Mouse (Mus musculus) c-Kit-positive CD71-positive TER-119-negative erythroid progenitor cells, embryonic 14.5 days (primary cell): ENCODE data around the gene Iqcd.
A peak's percentile ranks its signal among the peaks of the same experiment; 100 is the strongest.

ENCODE experiments used
- DNase-seq: peaks from one replicate; pipeline ENCODE4 v3.0.0-alpha.2; 2013; ENCODE audit warnings: low read depth

The Iqcd gene

GRCm38 (mm10) chr5:120603515-120603914, 14.7 kb downstream of the Iqcd start:
- no peak for DNase-seq

- peak; percentile 91 for DNase-seq
These were observed 16.0 kb downstream of the Iqcd start for GRCm38 (mm10) chr5:120604839-120605238.

DNA sequence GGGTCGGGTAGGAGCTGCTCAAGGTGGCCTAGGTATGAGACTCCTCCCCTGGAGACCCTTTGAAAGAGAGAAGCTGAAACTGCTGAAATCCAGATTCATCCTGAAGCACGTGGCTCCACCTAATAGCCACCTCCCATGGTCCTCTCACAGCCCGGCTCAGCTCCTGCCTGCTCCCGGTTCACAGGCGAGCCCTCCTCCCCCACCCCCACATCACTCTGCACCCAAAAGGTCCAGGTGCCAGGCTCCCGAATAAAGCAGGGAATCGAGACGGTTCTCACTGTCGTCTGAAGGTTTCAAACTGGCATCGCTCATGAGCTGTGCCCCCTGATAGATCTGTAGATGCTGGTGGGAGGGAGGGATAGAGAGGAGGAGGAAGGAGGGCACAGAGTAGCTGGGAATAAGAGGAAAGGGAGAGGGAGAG, 16.4 kb downstream of the Iqcd start:
- no peak for DNase-seq

DNA sequence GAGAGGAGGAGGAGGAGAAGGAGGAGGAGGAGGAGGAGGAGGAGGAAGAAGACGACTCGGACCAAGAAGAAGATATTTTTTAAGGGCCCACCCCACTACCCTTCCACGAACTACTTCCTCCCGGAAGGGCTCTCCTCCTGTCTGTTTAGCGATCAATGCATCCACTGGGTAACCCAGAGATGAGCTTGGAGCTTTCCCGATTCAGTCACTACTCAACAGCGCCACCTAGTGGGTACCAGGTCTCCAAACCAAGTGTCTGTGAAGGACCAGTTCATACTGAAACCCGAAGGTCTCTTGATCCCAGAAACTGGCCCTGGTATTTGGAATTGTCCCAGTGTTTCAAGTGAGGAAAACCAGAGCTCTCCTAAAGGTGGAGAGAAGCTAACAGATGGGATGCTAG, 16.9 kb downstream of the Iqcd start:
- DNase-seq = peak; percentile 91

- no peak for DNase-seq
These were observed 17.9 kb downstream of the Iqcd start for GRCm38 (mm10) chr5:120606590-120607200.

DNA sequence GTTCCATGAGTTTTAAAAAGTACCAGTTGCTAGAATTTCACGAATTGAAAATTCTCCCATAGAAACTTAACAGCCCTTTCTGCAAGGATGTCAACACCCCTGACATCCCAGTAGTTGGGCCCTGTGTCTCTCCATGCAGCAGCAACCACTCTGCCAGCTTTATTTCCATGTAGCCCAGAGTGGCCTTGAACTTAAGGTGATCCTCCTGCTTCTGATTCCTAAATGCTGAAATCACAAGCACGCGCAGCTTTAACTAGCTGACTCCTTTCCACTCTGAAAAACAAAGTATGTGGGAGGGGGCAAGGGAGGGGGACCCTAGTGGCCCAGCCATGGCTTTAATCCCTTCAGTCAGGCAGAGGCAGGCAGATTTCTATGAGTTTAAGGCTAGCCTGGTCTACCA, 18.5 kb downstream of the Iqcd start:
- no peak for DNase-seq

GRCm38 (mm10) chr5:120609246-120609775, 20.5 kb downstream of the Iqcd start:
- DNase-seq = no peak

- DNase-seq = no peak
These were observed 22.1 kb downstream of the Iqcd start for GRCm38 (mm10) chr5:120610906-120611305.

DNA sequence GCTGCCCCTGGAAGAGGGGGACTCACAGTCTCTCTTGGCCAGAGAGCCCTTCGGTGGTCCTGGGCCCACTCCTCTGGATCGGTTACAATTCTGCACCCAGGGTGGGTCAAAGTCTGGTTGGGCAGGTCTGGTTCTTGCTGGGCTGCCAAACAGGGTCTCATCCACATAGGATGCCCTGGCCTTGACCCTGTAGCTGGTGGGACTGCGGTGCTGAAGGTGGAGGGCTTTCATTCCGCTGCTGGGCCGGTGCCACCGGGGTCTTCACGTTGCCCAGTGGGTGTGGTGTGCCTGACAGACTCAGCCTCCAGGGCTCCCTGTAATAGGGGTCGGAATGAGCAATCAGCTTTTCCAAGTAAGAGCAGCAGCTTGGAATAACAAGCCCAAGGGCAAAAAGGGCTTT, 22.6 kb downstream of the Iqcd start:
- DNase-seq = no peak

DNA sequence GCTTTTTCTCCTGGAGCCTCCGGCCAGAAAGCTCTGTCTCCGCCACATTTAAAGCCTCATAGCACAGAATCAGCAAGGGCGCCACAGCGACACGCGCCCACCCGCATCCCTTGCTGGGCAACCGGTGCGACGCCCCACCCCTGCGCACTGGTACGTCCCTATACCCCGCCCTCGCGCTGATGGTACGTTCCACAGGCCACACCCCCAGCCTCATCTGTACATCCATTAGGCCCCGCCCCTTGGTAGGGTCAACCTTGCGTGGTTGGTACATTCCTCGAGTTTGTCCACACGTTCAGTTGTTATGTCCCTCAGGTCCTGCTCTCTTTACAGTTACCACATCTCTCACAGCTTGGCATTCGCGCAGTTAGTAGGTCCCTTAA, 23.6 kb downstream of the Iqcd start, which contains the start of the genes Rita1 and Ddx54:
TSS of gene Rita1 (minus strand) at position 148 of the 380 bp plus-strand sequence.
TSS of gene Ddx54 (plus strand) at position 298 of the 380 bp plus-strand sequence.
- DNase-seq = peak; percentile 90

DNA sequence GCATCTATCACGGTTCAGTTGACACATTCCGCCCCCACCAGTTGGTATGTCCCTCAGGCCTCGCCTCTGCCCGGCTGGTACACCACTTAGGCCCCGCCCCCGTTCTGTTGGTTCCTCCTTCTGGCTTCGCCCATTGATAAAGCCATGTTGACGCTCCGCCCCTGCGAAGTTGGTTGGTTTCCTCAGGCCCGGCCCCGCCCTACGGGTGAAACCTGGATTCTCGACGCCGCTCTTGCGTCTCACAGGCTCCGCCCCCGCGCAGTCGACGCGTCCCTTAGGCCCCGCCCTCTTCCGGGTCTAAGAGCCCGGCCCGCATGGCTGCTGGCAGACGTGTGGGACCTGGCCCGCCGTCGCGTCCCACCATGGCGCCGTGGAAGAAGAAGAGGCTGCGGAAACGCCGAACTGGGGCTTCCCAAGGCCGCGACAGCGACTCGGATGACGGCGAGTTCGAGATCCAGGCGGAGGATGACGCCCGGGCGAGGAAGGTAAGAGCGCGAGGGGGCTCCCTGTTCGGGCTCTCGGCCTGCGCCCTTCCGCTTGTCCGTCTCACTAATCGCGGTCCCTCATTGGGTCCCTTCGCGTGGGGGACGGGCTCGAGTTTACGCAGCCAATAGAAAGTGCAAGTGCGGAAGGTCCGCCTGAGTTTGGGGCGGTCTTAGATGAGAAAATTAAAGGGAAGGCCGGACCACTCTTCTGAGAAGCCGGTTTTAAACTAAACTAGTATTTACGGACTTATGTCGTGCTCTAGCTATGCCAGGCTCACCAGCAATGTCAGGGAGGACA, 24.2 kb downstream of the Iqcd start:
- DNase-seq = peak; percentile 100

DNA sequence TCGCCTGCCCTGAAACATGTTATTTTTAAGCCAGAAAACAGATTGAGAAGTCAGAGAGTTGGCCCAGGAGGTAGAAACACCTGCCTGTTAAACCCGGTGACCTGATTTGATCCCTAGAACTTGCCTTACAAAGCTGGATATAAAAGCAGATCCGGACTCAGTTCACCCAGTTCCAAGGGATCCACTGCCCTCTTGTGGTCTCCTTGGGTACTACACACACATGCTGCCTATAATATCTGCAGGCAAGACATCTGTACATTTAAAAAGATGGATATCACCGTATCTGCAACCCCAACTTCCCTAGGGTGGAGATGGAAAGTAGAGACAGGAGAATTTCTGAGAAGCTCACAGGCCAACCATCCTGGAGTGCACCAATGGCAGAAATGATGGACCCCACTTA, 27.1 kb downstream of the Iqcd start:
- DNase-seq = no peak

DNA sequence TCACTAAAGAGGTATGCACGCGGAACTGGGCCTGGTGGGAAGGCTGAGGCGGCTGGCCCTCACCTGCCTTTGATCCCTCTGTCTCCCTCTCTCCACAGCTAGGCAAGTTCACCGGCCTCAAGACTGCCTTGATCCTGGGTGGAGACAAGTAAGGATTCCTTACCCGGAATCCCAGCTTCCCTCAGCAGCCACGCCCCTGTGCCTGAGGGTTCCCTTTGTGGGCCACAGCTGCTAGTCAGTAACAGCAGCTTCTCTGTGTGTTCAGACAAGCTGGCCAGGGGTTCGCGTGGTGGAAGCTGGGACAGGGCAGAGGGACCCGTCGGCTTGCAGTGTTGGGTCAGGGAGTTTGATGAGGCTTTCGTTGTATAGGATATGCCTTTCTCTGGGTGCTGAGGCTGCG, 30.0 kb downstream of the Iqcd start:
- no peak for DNase-seq

DNA sequence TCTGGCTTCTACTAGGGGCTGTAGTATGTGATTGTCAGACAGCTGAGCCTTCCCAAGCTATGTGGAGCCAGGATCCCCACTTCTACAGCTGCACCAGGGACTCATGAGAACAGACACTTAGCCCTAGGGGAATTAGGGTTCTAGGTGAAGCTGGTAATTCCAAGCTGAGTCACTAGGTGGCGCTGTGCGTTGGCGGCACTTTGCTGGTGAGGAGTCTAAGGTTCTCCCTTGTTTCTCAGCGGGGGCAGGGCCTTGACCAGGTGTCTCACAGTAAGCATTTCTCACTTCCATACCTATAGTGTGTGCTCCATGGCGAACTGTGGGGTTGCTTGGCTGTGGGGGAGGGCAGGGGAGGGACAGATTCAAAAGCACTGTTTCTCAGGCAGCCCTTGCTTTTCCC, 30.4 kb downstream of the Iqcd start:
- peak; percentile 58 for DNase-seq

GRCm38 (mm10) chr5:120620375-120621077, 31.7 kb downstream of the Iqcd start:
- peak; percentile 78 for DNase-seq

- no peak for DNase-seq
These were observed 32.4 kb downstream of the Iqcd start for GRCm38 (mm10) chr5:120621078-120621765.

GRCm38 (mm10) chr5:120621846-120622197, 33.0 kb downstream of the Iqcd start:
- no peak for DNase-seq

DNA sequence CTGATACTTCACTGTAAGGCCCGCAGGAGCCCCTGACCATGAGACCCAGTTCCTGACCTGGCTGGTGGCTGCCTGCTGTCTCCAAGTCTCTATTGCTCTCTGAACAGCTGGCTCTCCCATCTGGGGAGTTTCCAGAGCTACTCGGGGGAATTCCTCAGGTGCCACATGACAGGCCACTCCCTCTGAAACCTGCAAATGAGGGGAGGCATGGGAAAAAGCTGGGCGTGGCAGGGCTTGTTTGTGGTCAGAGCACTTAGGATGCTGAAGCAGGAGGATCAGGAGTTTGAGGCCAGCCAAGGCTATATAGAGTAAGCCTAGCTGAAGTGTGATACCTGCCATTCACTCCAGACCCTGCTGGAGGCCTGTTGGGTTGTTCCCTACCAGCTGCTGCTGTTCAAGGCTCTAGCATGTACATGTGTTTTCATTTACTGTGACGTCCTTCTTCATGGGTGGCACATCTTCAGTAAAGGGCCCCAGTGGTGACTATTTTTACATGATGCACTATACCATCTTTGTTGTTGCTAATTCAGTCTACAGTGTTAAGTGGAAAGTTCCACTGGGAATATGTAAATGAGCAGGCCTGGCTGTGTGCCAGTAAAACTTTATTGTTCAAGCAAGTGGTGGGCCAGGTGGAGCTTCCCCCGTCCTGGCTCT, 33.5 kb downstream of the Iqcd start:
- no peak for DNase-seq

- DNase-seq = no peak
These were observed 35.6 kb downstream of the Iqcd start for GRCm38 (mm10) chr5:120624427-120624826.

DNA sequence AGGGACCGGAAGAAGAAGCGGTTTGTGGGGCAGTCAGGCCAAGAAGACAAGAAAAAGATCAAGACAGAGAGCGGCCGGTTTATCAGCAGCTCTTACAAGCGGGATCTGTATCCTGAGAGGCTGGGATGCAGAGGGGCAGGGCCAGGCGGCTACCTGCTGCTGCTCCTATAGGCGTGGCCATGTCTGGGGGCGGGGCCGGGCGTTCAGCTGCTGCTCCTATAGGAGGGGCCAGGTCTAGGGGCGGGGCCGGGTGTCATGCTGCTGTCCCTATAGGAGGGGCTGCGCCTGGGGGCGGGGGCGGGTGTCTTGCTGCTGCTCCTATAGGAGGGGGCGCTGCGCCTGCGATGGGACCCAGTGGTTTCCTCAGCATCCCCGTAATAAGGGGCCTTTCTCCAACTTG, 37.6 kb downstream of the Iqcd start:
- DNase-seq = no peak

GRCm38 (mm10) chr5:120627515-120628300, 38.9 kb downstream of the Iqcd start:
- DNase-seq = no peak
